Mouse (Mus musculus): ENCODE results near the gene Esp18. TPM values are rescaled to one million over a fixed set of nuclear protein-coding genes. Genes with fewer than 3 reads are reported as not detected.

Gene Esp18
- polyA plus RNA-seq (2012; rRNA removed) = not detected in 2 replicates

GRCm38 (mm10) chr17:39406059-39406458, at the start of gene Esp18:
Gene Esp18 (plus strand): TSS chr17:39406359.
- no peak within 1 kb of the TSS for H3K4me3 ChIP-seq (replicated peaks; ENCODE audit: extremely low read depth, low read depth, low read length)
- no peak for DNase-seq
- TF ChIP-seq POLR2A (IDR thresholded peaks at IDR 0.05; ENCODE audit: borderline replicate concordance, extremely low read depth, low read depth, low read length) = no peak
- no peak for TF ChIP-seq CTCF (IDR thresholded peaks at IDR 0.05; ENCODE audit: insufficient read depth, low read length)
- no peaks in the 10 kb centered on the region for H3K4me1 ChIP-seq (ENCODE audit: control insufficient read depth, insufficient read depth, low read length)
- WGBS = 47% methylated on average over 2 of the region's 2 CpGs

- WGBS = 58% methylated on average over 3 of the region's 3 CpGs
- DNase-seq = no peak
- no peak overlapping the region for H3K4me3 ChIP-seq (replicated peaks; ENCODE audit: extremely low read depth, low read depth, low read length)
- no peaks in the 10 kb centered on the region for H3K4me1 ChIP-seq (ENCODE audit: control insufficient read depth, insufficient read depth, low read length)
- TF ChIP-seq POLR2A (IDR thresholded peaks at IDR 0.05; ENCODE audit: borderline replicate concordance, extremely low read depth, low read depth, low read length) (no peak), CTCF (IDR thresholded peaks at IDR 0.05; ENCODE audit: insufficient read depth, low read length) (no peak)
Measured at GRCm38 (mm10) chr17:39363316-39363715, 42.8 kb upstream of the Esp18 start.

Other genes starting within 250 kb of the Esp18 start
- gene Esp16, start 129.8 kb downstream of the Esp18 start, polyA plus RNA-seq (2012; rRNA removed) = not detected in 2 replicates
- not detected in 2 replicates for gene Esp15, start 234.6 kb downstream of the Esp18 start, polyA plus RNA-seq (2012; rRNA removed)

All from lung, adult 2 months (tissue).